Mouse (Mus musculus): ENCODE data around the gene Sult3a2. TPM values are rescaled to one million over a fixed set of nuclear protein-coding genes. Genes with fewer than 3 reads are reported as not detected.

Gene Sult3a2
- total RNA-seq, 1 experiment: not detected

DNA sequence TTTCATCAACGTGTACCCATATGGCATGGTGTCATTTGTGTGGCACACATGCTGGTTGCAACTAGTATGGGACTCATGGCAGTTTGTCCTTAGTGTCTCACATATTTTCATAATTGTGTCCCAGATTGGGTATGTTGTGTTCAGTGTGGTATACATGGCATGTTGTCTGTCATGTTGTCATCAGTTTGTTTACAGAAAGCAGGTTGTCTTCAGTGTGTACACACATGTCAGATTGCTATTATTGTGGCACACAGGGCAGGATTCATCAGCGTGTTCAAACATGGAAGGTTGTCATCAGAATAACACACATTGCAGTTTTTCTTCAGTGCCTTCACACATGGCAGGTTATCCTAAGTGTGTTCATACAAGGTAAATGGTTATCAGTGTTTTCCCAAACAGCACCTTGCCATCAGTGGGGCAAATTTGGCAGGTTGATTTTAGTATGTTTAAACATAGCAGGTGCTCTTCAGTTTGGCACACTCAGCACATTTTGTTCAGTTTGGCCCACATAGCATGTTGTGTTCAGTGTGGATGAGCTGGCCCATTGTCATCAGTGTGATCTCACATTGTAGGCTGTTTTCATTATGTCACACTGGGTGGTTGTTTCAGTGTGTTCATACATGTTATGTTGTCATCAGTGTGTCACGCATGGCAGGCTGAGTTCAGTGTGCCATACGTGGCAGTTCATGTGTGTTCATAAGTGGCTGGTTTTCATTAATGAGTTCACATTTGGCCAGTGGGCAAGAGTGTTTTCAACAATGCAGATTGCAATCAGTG is 53.9 kb downstream of the Sult3a2 start:
- no peak overlapping the region for H3K9ac ChIP-seq (ENCODE audit: insufficient read depth, low read depth, low read length, poor library complexity, severe bottlenecking)
- in situ Hi-C loops (cut with MboI; ENCODE audit: low sequenced_read_pairs in 2 of 2, unreplicated experiment in 2 of 2): no loop called here
- no peak overlapping the region for H3K27ac ChIP-seq (ENCODE audit: insufficient read depth, low read depth, low read length, poor library complexity, severe bottlenecking)
- no peaks in the 10 kb centered on the region for H3K4me1 ChIP-seq (ENCODE audit: control insufficient read depth in 2 of 2, insufficient read depth in 2 of 2, low read length in 2 of 2, poor library complexity in 1 of 2)
- no peak for TF ChIP-seq HCFC1 (IDR thresholded peaks at IDR 0.05; ENCODE audit: borderline replicate concordance, insufficient read depth, low read length)
- DNase-seq (ENCODE audit: low read depth, low spot score): no peak
- H3K9me3 ChIP-seq (ENCODE audit: control insufficient read depth, insufficient read depth, low read depth, low read length): peaks cover 3% of the 10 kb centered on the region; the same call in 1 of the 2 replicates
- no peak overlapping the region for H3K4me3 ChIP-seq (ENCODE audit: insufficient read depth in 1 of 2, low read depth in 1 of 2, low read length in 2 of 2, poor library complexity in 1 of 2, severe bottlenecking in 1 of 2)
- H3K36me3 ChIP-seq (ENCODE audit: control insufficient read depth, insufficient read depth, low read length, poor library complexity, severe bottlenecking): no peaks in the 10 kb centered on the region

DNA sequence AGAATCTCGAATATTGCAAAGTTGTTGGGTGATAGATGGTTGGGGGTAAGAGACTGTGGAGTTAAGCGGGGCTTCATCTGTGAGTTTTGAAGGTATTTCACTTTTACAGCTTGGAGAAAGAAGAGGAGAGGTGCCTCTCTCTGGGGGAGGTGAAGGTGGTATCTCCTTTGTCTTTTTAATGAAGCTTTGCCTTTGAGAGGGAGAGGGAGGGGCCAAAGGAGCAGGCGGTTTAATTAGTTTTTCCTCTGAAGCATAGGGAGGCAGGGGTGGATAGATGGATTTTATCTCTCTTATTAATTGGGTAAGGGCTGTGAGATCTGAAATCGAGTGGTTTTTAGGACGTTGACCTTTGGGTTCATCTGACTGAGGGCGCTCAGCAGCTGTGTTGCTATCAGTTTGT is 62.7 kb downstream of the Sult3a2 start:
- TF ChIP-seq MAFK (IDR thresholded peaks at IDR 0.05; ENCODE audit: insufficient read depth, low read depth, low read length) (no peak), ZNF384 (IDR thresholded peaks at IDR 0.05; ENCODE audit: low read depth, low read length) (no peak), ZC3H11A (IDR thresholded peaks at IDR 0.05; ENCODE audit: borderline replicate concordance, low read depth, low read length) (no peak), CHD2 (IDR thresholded peaks at IDR 0.05; ENCODE audit: low read depth, low read length) (no peak), HCFC1 (IDR thresholded peaks at IDR 0.05; ENCODE audit: borderline replicate concordance, insufficient read depth, low read length) (no peak)
- DNase-seq (ENCODE audit: low read depth, low spot score): no peak
- in situ Hi-C loops (cut with MboI; ENCODE audit: low sequenced_read_pairs in 2 of 2, unreplicated experiment in 2 of 2): no loop called here
- Histone ChIP-seq H3K27ac (ENCODE audit: insufficient read depth, low read depth, low read length, poor library complexity, severe bottlenecking) (no peak overlapping the region), H3K4me1 (ENCODE audit: control insufficient read depth in 2 of 2, insufficient read depth in 2 of 2, low read length in 2 of 2, poor library complexity in 1 of 2) (no peaks in the 10 kb centered on the region), H3K9me3 (ENCODE audit: control insufficient read depth, insufficient read depth, low read depth, low read length) (no peaks in the 10 kb centered on the region), H3K9ac (ENCODE audit: insufficient read depth, low read depth, low read length, poor library complexity, severe bottlenecking) (no peak overlapping the region), H3K4me3 (ENCODE audit: insufficient read depth in 1 of 2, low read depth in 1 of 2, low read length in 2 of 2, poor library complexity in 1 of 2, severe bottlenecking in 1 of 2) (no peak overlapping the region), H3K36me3 (ENCODE audit: control insufficient read depth, insufficient read depth, low read length, poor library complexity, severe bottlenecking) (no peaks in the 10 kb centered on the region)

DNA sequence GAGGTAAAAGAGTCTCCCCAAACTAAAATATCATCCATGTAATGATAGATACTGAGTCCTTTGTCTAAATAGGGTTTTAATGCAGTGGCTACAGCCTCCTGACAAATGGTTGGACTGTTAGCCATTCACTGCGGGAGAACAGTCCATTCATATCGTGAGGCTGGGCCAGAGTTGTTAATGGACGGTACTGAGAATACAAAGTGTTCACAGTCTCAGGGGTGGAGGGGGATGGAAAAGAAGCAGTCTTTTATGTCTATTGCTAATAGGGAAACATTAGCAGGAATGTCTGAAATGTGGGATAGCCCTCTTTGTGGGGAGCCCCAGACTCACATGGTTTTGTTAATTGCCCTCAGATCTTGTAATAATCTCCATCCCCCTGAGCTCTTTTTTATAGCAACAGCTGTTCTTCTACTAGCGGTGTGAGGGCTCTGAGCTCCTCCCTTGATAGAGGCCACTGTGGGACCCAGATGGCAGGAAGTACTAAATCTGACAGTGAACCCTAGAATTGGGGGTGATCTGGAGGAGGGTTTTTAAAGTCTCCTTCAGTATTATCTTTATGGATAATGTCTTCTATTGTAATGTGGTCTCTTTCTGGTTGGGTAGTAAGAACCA is 64.6 kb downstream of the Sult3a2 start:
- Histone ChIP-seq H3K9me3 (ENCODE audit: control insufficient read depth, insufficient read depth, low read depth, low read length) (no peaks in the 10 kb centered on the region), H3K36me3 (ENCODE audit: control insufficient read depth, insufficient read depth, low read length, poor library complexity, severe bottlenecking) (no peaks in the 10 kb centered on the region), H3K4me3 (ENCODE audit: insufficient read depth in 1 of 2, low read depth in 1 of 2, low read length in 2 of 2, poor library complexity in 1 of 2, severe bottlenecking in 1 of 2) (no peak overlapping the region), H3K4me1 (ENCODE audit: control insufficient read depth in 2 of 2, insufficient read depth in 2 of 2, low read length in 2 of 2, poor library complexity in 1 of 2) (no peaks in the 10 kb centered on the region), H3K27ac (ENCODE audit: insufficient read depth, low read depth, low read length, poor library complexity, severe bottlenecking) (no peak overlapping the region), H3K9ac (ENCODE audit: insufficient read depth, low read depth, low read length, poor library complexity, severe bottlenecking) (no peak overlapping the region)
- in situ Hi-C loops (cut with MboI; ENCODE audit: low sequenced_read_pairs in 2 of 2, unreplicated experiment in 2 of 2): no loop called here
- TF ChIP-seq ZC3H11A (IDR thresholded peaks at IDR 0.05; ENCODE audit: borderline replicate concordance, low read depth, low read length) (no peak), ZNF384 (IDR thresholded peaks at IDR 0.05; ENCODE audit: low read depth, low read length) (no peak), CHD2 (IDR thresholded peaks at IDR 0.05; ENCODE audit: low read depth, low read length) (no peak), MAFK (IDR thresholded peaks at IDR 0.05; ENCODE audit: insufficient read depth, low read depth, low read length) (no peak), HCFC1 (IDR thresholded peaks at IDR 0.05; ENCODE audit: borderline replicate concordance, insufficient read depth, low read length) (no peak)
- DNase-seq (ENCODE audit: low read depth, low spot score): no peak

Other genes starting within 250 kb of the Sult3a2 start
- gene Clvs2, start 161.9 kb downstream of the Sult3a2 start, total RNA-seq (2012; rRNA removed): 1.7 and 2.3 TPM in 2 replicates
- gene Sult3a1, start 71.0 kb upstream of the Sult3a2 start, total RNA-seq (2012; rRNA removed): not detected in 2 replicates
- 1.7 and 2.0 TPM in 2 replicates for gene Rsph4a, start 118.4 kb upstream of the Sult3a2 start, total RNA-seq (2012; rRNA removed)
- gene Zup1, start 164.6 kb upstream of the Sult3a2 start, total RNA-seq (2012; rRNA removed): 11.7 and 14.2 TPM in 2 replicates
- gene Rwdd1, start 232.9 kb upstream of the Sult3a2 start, total RNA-seq (2012; rRNA removed): 106 and 149 TPM in 2 replicates

Measured in ES-E14 (cell line).